Mouse (Mus musculus): ENCODE results near the gene Gpx2. TPM values are rescaled to one million over a fixed set of nuclear protein-coding genes. Genes with fewer than 3 reads are reported as not detected.

Gpx2 gene
- polyA plus RNA-seq, 1 experiment from 2014 or later: 0.22 TPM

GRCm38 (mm10) chr12:76774652-76775051 lies 20.7 kb downstream of the Gpx2 start:
- Histone ChIP-seq H3K4me2 (ENCODE audit: low read length) (no peak overlapping the region), H3K36me3 (ENCODE audit: control insufficient read depth, insufficient read depth) (peaks cover 4% of the 10 kb centered on the region; the same call in 1 of the 2 replicates), H3K9ac (replicated peaks; ENCODE audit: low read depth, low read length) (no peak overlapping the region), H3K27me3 (replicated peaks; ENCODE audit: control insufficient read depth, insufficient read depth, low read length) (no peaks in the 10 kb centered on the region), H3K4me3 (replicated peaks; ENCODE audit: low read length) (no peak overlapping the region), H3K9me3 (ENCODE audit: control insufficient read depth, low read length) (no peaks in the 10 kb centered on the region), H3K4me1 (replicated peaks; ENCODE audit: control insufficient read depth, insufficient read depth, low read length) (no peaks in the 10 kb centered on the region), H3K27ac (ENCODE audit: low read length) (no peak overlapping the region)
- 86% methylated on average over 3 of the region's 3 CpGs for WGBS
- ATAC-seq: no peak

DNA sequence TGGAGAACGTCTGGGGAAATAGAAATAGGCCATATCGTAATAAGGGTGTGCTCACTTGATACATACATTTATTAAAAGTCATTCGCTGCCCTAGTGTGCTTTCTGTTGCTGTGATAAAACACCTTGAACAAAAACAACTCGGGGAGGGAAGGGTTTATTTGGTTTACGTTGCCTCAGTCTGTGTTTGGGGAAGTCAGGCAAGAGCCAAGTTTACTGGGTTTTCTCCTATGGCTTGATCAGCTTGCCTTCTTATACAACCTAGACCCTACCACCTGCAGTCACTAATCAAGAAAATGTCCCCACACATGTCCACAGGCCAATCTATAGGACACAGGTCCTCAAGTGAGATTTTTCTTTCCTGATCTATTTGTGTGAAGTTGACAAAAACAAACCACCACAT lies 23.8 kb downstream of the Gpx2 start:
- Histone ChIP-seq H3K9ac (replicated peaks; ENCODE audit: low read depth, low read length) (no peak overlapping the region), H3K27me3 (replicated peaks; ENCODE audit: control insufficient read depth, insufficient read depth, low read length) (no peaks in the 10 kb centered on the region), H3K4me3 (replicated peaks; ENCODE audit: low read length) (no peak overlapping the region), H3K4me1 (replicated peaks; ENCODE audit: control insufficient read depth, insufficient read depth, low read length) (no peaks in the 10 kb centered on the region; the same call in 1 of the 2 replicates), H3K27ac (ENCODE audit: low read length) (no peak overlapping the region), H3K36me3 (ENCODE audit: control insufficient read depth, insufficient read depth) (no peaks in the 10 kb centered on the region), H3K9me3 (ENCODE audit: control insufficient read depth, low read length) (no peaks in the 10 kb centered on the region), H3K4me2 (ENCODE audit: low read length) (no peak overlapping the region)
- 96% methylated on average over 5 of the region's 5 CpGs for WGBS
- ATAC-seq: no peak

DNA sequence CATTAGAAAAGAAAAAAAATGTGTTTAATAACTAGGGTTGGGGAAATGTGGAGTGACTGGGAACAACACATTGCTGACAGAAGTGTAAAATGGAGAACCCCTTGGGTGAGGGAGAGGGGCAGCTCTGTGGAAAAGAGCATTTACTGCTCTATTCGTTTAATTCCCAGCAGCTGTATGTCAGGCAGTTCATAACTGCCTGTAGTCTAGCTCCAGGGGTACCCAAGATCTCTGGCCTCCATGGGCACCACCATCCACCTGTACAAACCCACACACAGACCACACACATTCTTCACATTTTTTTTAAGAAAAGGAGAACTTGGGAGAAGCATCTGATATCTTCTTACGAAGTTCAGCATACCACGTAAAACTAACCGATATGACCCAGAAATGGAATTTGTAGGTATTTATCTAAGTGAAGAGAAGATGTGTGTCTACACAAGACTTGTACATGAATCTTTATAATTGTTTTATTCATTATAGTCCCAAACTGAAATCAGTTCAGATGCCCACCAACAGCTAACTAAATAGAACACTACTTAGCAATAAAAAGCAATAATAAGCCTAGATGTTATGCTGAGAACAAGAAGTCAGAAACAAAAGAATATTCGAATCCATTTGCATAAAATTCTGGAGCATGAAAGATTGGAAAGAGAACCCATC lies 24.4 kb downstream of the Gpx2 start:
- Histone ChIP-seq H3K4me1 (replicated peaks; ENCODE audit: control insufficient read depth, insufficient read depth, low read length) (peaks cover 3% of the 10 kb centered on the region), H3K9me3 (ENCODE audit: control insufficient read depth, low read length) (no peaks in the 10 kb centered on the region), H3K27ac (ENCODE audit: low read length) (no peak overlapping the region), H3K27me3 (replicated peaks; ENCODE audit: control insufficient read depth, insufficient read depth, low read length) (no peaks in the 10 kb centered on the region), H3K9ac (replicated peaks; ENCODE audit: low read depth, low read length) (no peak overlapping the region), H3K4me3 (replicated peaks; ENCODE audit: low read length) (no peak overlapping the region), H3K36me3 (ENCODE audit: control insufficient read depth, insufficient read depth) (no peaks in the 10 kb centered on the region), H3K4me2 (ENCODE audit: low read length) (no peak overlapping the region)
- no peak for ATAC-seq
- 89% methylated on average over 5 of the region's 5 CpGs for WGBS

DNA sequence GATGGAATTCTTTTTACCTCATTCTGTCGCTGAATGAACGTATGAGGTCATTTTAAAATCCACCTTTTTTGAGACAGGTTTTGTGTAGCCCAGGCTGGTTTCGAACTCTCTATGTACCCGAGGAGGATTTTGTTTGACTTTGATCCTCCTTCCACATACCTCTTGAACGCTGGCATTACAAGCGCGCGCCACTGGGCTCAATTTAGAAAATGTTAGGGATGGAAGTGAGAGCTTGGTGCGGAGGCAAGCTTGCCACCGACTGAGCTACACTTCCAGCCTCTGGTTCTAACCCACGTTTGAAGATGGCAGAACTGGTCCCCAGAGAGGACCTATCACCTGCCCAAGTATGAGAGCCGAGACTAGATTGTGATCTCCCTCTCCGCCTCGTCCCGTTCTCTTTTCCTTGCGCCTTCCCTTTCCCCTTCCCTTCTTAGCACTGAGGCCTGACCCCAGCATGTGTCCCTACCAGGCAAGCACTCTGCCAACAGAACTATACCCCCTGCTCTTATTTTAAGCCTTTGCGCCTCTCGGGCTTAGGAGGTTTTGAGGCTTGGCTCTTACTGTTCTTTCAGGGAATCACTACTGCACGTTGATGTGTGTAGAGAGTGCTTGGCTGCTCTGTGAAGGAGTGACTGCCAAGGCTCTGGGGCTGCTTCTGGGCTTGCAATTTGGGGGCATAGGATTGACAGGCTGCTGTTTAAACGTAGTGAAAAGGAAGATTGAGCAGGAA lies 29.3 kb downstream of the Gpx2 start:
- WGBS: 29% methylated on average over 20 of the region's 20 CpGs
- H3K27ac ChIP-seq (ENCODE audit: low read length): no peak overlapping the region
- H3K9me3 ChIP-seq (ENCODE audit: control insufficient read depth, low read length): no peaks in the 10 kb centered on the region
- no peaks in the 10 kb centered on the region for H3K27me3 ChIP-seq (replicated peaks; ENCODE audit: control insufficient read depth, insufficient read depth, low read length)
- H3K4me2 ChIP-seq (ENCODE audit: low read length): peak overlapping the region; percentile 55
- no peaks in the 10 kb centered on the region for H3K36me3 ChIP-seq (ENCODE audit: control insufficient read depth, insufficient read depth)
- H3K4me1 ChIP-seq (replicated peaks; ENCODE audit: control insufficient read depth, insufficient read depth, low read length): peaks cover 4% of the 10 kb centered on the region
- H3K4me3 ChIP-seq (replicated peaks; ENCODE audit: low read length): peak overlapping the region; percentile 59
- peak; percentile 27 for ATAC-seq
- H3K9ac ChIP-seq (replicated peaks; ENCODE audit: low read depth, low read length): peak overlapping the region; percentile 67

DNA sequence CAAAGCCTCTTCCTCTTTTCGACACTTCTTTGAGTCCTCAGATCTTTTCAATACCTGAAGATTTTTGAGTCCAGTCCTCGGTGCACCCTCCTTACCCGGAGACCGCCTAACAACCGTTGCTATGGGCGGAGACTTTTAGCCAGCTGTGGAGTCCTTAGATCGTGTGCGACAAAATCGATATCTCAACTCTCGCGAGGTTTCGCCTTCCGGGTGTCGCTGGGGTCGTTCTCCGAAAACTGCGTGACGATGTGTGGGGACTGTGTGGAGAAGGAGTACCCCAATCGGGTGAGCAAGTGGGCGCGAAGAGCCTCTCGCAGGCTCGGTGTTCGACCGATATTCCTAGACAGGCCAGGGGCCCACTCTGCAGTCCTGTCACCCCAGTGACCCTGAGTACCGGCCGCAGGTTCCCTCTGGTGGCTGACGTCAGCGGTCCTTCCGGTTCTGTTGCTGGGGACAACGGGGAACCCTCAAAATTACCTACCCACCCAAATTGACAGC lies 30.0 kb downstream of the Gpx2 start, which contains the start of the genes Churc1 and Fntb:
Churc1 (plus strand) TSS at position 185 of the 498 bp plus-strand sequence.
Fntb (plus strand) TSS at position 236 of the 498 bp plus-strand sequence.
- H3K4me1 ChIP-seq (replicated peaks; ENCODE audit: control insufficient read depth, insufficient read depth, low read length): peaks cover 4% of the 10 kb centered on the region
- H3K9me3 ChIP-seq (ENCODE audit: control insufficient read depth, low read length): no peaks in the 10 kb centered on the region
- peak within 1 kb of the TSS; percentile 67 for H3K9ac ChIP-seq (replicated peaks; ENCODE audit: low read depth, low read length)
- no peaks in the 10 kb centered on the region for H3K36me3 ChIP-seq (ENCODE audit: control insufficient read depth, insufficient read depth)
- 0% methylated on average over 31 of the region's 31 CpGs for WGBS
- peak; percentile 98 for ATAC-seq
- peak within 1 kb of the TSS; percentile 59 for H3K4me3 ChIP-seq (replicated peaks; ENCODE audit: low read length)
- H3K27ac ChIP-seq (ENCODE audit: low read length): peak within 1 kb of the TSS; percentile 73
- H3K27me3 ChIP-seq (replicated peaks; ENCODE audit: control insufficient read depth, insufficient read depth, low read length): no peaks in the 10 kb centered on the region
- peak within 1 kb of the TSS; percentile 55 for H3K4me2 ChIP-seq (ENCODE audit: low read length)

GRCm38 (mm10) chr12:76752652-76753318 lies 42.6 kb downstream of the Gpx2 start:
- ATAC-seq: peak; percentile 50; the same call in 1 of the 2 replicates
- H3K4me1 ChIP-seq (replicated peaks; ENCODE audit: control insufficient read depth, insufficient read depth, low read length): no peaks in the 10 kb centered on the region
- no peak overlapping the region for H3K4me2 ChIP-seq (ENCODE audit: low read length)
- H3K9me3 ChIP-seq (ENCODE audit: control insufficient read depth, low read length): no peaks in the 10 kb centered on the region
- no peak overlapping the region for H3K9ac ChIP-seq (replicated peaks; ENCODE audit: low read depth, low read length)
- no peak overlapping the region for H3K27ac ChIP-seq (ENCODE audit: low read length)
- no peaks in the 10 kb centered on the region for H3K36me3 ChIP-seq (ENCODE audit: control insufficient read depth, insufficient read depth)
- WGBS: 47% methylated on average over 14 of the region's 14 CpGs
- no peak overlapping the region for H3K4me3 ChIP-seq (replicated peaks; ENCODE audit: low read length)
- no peaks in the 10 kb centered on the region for H3K27me3 ChIP-seq (replicated peaks; ENCODE audit: control insufficient read depth, insufficient read depth, low read length)

DNA sequence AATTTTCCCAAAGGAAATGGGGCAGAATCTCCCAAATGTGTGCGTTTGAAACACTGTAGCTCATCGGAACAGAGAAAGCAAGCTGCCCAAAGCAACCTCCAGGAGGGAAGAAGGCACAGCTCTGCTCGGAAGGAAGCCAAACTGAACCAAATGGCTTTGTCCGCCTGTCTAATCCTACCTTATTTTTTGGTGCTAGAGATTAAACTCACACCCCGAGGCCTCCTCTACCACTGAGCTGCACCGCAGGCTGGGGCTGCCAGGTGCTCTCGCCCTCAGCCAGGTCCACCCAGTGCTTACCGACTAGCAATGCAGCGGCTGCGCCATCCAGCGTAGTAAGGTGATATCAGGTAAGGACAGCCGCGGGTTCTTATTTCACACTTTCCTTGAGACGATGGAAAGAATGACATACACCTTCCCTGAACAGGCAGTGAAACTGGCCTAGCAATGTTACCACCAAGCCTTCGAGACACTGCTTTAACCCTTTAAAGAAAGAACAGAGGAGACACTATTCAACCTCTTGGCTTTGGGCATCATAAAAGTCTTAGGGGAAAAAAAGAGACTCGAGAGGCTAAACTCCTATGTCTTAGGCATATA lies 44.4 kb downstream of the Gpx2 start:
- H3K4me2 ChIP-seq (ENCODE audit: low read length): no peak overlapping the region
- no peaks in the 10 kb centered on the region for H3K36me3 ChIP-seq (ENCODE audit: control insufficient read depth, insufficient read depth)
- no peaks in the 10 kb centered on the region for H3K9me3 ChIP-seq (ENCODE audit: control insufficient read depth, low read length)
- H3K4me3 ChIP-seq (replicated peaks; ENCODE audit: low read length): no peak overlapping the region
- H3K27ac ChIP-seq (ENCODE audit: low read length): no peak overlapping the region
- no peak for ATAC-seq
- H3K27me3 ChIP-seq (replicated peaks; ENCODE audit: control insufficient read depth, insufficient read depth, low read length): no peaks in the 10 kb centered on the region
- H3K4me1 ChIP-seq (replicated peaks; ENCODE audit: control insufficient read depth, insufficient read depth, low read length): no peaks in the 10 kb centered on the region
- 84% methylated on average over 16 of the region's 16 CpGs for WGBS
- H3K9ac ChIP-seq (replicated peaks; ENCODE audit: low read depth, low read length): no peak overlapping the region
